Mouse (Mus musculus) CD4-positive, CD25-positive, alpha-beta regulatory T cell, adult 4 months (primary cell): ENCODE measurements at regions not wholly inside any gene's neighbourhood (a gene's known extent, or its start where the extent isn't known, plus 50 kb on each side); places are given as distances from the start of the nearest gene placed in this dataset.
"Not testable (repeated sequence)": the region's sequence is repeated elsewhere in the genome, so short reads cannot be mapped to it uniquely, and the experiment has no call there.

Source experiments
- ATAC-seq: one replicate; pipeline ENCODE4 v1.8.0; 2017

DNA sequence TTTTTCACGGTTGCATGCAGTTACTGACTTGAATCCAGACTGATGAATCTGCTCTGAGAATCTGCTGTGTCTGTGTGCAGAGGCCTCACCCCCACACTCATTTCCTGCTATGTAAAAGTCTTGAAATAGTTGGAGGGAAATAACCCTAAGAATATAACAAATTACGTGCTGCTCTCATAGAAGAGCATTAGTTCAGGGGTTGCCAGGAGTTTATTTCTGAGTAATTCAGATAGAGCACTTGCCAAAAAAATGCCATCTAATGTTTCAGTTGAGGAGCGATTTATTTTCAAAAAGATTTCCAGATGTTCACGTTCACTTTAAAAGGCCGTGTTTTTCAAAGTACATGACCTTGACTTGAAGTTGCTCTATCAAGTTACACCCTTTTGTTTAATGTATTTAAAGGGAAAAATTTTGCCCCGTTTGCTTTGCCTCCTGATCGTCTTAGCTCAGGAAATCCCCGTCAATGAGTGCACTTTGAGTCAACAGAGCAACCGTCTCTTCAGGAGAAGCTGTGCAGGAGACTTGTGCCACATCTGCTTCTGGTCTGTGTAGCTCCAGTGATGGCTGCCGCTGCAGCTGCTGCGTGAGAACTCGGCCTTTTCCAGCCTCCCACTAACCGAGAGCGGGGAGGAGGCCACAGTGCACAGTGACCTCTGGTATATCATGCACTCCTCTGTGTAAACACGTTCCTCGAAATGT lies 50.9 kb upstream of the Sec61g start:
- peak; percentile 68 for ATAC-seq

GRCm38 (mm10) chr11:16561727-16562126 lies 53.4 kb upstream of the Sec61g start:
- no peak for ATAC-seq

DNA sequence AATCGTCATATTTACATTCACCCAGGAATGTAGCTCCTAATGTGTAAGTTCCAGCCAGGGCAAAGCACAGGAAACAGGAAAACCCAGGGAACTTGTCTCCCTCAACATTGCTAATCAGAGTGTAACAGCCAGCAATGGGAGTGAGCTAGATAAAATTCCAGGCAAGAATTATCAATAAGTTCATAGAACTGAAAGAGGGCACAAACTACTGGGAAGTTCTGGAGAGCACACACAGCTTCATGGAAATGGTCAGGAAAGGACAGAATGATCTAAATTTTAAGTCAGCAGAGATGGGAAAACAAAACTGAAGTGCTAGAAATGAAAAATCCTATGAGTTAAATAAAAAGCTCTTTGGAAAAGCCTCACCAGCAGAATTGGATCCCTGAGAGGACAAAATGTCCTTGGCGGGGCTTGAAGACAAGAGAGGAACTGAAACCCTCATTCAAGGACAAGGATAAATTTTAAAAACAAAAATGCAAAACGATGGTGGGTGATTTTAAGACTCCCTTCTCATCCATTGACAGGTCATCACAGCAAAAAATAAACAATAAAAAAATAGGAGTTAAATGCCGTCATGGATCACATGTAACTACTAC lies 80.9 kb upstream of the Sec61g start:
- no peak for ATAC-seq

DNA sequence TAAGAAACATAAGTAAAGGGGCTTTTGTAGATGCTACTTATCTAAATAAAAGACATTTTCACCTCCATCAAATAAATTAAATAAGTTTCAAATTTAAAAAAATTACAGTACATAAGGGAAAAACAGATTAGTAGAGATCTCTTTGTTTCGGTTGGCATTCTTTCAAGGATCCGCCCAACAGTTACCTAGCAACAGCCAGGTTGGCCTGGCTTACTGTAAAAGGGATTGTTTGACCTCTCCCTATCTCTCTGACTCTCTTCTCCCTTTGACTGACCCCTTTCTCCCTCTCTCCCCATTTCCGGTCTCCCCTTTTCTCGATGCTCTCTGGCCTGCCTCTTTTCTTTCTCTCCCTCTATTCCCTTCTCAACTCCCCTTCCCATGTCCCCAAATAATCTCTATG lies 82.3 kb upstream of the Sec61g start:
- no peak for ATAC-seq

- ATAC-seq, result no peak
Measured at GRCm38 (mm10) chr11:16591471-16591921, 83.2 kb upstream of the Sec61g start.

DNA sequence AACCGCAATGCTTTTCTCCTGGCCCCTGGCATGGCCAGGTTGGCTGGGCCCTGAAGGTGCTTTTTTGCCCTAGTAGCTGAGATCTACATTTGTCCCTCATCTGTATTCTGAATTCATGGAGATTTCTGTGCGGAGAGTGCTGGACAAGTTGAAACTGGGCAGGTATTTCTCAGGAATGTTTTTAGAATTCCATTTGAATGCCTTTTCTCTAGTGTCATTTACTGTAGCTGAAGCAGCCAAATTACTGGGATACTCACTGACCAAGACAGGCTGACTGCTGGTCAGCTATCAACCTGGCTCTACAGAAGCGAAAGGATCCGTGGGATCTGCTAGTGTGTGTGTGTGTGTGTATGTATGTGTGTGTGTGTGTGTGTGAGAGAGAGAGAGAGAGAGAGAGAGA lies 83.7 kb upstream of the Sec61g start:
- ATAC-seq, result no peak

GRCm38 (mm10) chr11:16592766-16593165 lies 84.5 kb upstream of the Sec61g start:
- ATAC-seq, result no peak

DNA sequence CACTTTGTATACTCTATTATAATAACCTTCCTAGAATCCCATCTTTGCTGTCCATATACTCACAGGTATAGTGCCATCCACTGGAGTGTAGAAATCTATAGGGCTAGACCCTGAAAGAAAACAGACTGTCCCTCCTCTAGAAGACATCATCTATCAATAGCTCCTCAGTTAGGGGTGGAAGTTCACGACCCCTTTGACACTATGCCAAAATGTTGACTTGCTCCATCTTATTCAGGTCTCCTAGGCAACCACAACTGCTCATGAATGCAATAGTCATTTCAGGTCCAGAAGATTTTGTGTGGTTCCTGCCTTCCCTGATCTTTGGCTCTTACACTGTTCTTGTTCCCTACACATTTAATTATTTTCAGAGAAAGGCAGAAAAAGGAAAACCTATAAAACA lies 86.5 kb upstream of the Sec61g start:
- ATAC-seq, result no peak

DNA sequence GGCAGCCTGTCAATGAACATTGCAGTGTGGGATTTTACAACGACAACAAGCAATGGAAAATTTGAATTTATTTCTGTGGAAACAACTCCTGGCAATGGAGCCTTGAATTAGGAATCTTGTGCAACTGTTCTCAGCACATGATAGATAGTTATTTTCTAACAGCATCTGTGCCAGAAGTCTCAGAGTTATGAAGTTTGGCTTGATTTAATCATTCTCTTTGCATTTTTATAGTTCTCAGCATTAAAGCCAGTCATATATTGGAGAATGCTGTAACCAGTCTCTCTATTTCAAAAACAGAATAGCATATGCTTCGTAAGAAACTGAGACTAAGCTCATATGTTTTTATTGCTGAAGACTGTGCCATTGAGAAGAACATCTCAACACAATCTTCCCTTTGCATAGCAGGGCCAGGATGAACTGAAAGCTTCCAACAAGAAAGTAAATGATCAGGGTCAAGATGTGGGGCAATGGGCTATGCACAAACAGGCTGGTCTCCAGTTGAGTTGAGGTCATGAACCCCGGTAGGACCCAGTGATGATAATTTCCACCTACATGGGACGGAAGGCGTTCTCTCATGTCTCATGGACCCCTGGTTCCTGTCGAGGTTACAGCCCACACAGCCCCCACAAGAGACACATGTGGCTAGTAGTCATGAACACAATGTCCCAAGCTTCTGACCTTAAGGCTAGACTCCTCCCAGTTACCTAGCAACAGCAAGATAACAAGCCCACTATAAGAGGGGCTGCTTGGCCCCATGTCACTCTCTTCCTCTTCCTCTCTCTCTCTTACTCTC lies 89.0 kb upstream of the Sec61g start:
- ATAC-seq, result no peak

- no peak for ATAC-seq
Measured at GRCm38 (mm10) chr11:16602947-16603346, 94.7 kb upstream of the Sec61g start.

- no peak for ATAC-seq
Measured at GRCm38 (mm10) chr11:16606435-16607214, 98.3 kb upstream of the Sec61g start.

GRCm38 (mm10) chr11:16607900-16608422 lies 99.7 kb upstream of the Sec61g start:
- ATAC-seq, result not testable (repeated sequence)

GRCm38 (mm10) chr11:16611741-16612140 lies 103.5 kb upstream of the Sec61g start:
- no peak for ATAC-seq

DNA sequence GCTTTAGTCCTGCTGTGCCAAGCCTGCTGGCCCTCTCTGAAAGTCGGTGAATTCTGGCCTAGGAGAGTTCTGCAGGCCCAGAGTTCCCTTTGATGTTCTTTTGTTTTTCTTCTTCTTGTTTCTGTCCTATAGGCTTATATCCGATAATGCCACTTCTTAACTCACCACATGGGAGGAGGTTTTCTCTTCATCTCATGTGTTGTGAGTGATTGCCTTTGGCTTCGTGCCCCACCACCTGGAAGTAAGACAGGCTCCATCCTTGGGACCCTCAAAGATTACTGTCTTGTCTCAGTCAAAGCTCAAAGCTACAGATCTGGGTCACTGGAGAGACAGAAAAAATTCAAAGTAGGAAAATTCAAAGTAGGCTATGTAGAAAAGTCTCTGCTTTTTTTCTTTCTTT lies 104.2 kb upstream of the Sec61g start:
- no peak for ATAC-seq

GRCm38 (mm10) chr11:16619736-16620135 lies 111.5 kb upstream of the Sec61g start:
- ATAC-seq, result no peak

- no peak for ATAC-seq
Measured at GRCm38 (mm10) chr11:16623694-16624093, 115.4 kb upstream of the Sec61g start.

DNA sequence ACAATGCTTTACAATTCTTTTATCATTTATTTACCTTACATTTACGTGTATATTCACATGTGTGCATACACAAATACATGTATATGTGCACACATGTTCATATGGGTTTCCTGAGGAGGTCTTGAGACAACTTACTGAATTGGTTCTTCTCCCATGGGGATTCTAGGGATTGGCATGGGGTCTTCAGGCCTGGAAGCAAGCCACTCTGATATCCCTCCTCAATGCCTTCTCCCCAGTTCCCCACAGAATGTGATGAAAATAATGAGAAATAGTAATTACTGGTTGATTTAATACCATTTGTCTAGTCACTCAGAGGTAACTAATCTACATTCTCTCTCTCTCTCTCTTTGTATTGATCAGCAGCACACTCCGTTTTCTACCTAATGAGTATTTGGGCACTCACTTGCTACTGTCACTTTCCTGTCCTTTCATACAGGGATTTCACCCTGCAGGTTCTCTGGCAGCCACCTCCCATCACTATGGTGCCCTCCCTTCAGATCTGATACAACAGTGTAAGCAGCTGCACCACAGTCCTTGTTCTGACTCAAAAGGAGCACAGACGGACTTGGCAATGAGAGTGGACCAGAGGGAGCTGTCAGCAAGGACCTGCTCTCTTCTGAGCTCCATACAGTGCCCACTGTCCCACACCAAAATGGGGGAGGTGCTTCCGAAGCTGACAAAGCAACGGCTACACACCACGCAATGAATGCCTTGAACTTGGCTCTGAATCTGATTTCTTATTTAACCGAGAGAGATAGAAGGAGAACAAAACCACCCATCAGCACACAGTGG lies 119.2 kb upstream of the Sec61g start:
- ATAC-seq, result no peak

DNA sequence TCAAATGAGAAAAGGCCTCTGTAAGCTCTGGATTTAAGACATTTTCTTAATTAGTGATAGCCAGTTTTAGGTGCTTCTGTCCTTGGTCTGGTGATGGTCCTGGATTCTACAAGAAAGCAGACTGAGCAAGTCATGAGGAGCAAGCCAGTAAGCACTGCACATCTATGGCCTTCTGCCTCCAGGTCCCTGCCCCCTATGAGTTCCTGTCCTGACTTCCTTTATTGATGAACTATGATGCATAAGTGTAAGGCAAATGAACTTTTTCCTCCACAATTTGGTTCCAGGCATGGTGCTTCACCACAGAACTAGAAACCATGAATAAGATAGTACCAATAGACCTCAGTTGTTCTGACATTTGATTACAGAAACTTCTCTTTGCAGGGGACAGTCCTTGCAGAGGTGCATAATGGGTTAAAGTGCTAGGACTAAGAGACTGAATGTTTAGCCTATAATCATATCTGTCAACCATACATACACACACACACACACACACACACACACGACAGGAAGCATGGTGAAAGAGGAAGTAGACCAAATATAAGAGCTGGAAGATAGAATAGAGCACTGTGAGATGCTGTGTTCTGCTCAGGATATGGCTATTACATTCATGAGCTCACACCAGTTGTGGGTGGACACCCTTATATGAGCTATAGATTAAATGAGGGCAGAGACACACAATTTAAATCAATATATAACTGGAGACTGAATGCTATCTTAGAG lies 121.3 kb upstream of the Sec61g start:
- no peak for ATAC-seq

DNA sequence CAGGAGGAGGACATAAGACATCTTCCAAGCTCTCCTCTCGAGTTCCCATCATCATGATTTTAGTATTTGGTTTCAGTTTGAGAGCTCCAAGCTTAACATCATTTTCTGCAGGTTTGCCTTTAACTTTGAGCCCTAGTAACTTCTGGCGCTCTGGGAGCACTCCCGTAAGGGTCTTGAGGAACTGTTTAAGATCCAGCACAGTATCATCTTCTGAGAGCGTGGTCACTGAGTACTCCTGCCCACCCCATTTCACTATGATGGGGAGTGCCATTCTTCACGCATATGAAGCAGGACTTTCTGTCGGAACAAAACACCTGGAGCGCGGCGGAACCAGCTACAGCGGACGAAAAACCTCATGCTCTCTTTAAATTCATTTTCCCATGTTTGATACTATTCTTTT lies 116.2 kb upstream of the Egfr start:
- not testable (repeated sequence) for ATAC-seq

GRCm38 (mm10) chr11:16637679-16638078 lies 114.3 kb upstream of the Egfr start:
- ATAC-seq, result no peak

- ATAC-seq, result no peak
Measured at GRCm38 (mm10) chr11:16638349-16638748, 113.7 kb upstream of the Egfr start.
